Mouse (Mus musculus): ENCODE results near the gene Lrp6.

GRCm38 (mm10) chr6:134594569-134595442 lies 28.0 kb upstream of the Lrp6 start:
- TF ChIP-seq CTCF (IDR thresholded peaks at IDR 0.05; ENCODE audit: insufficient read depth, low read length) (no peak), POLR2A (IDR thresholded peaks at IDR 0.05; ENCODE audit: borderline replicate concordance, extremely low read depth, low read depth, low read length) (no peak)

Measured in lung, adult 2 months (tissue).